Mouse (Mus musculus): ENCODE results near the gene Olfr1423. TPM values are rescaled to one million over a fixed set of nuclear protein-coding genes. Genes with fewer than 3 reads are reported as not detected.
"Not testable (repeated sequence)": the region's sequence is repeated elsewhere in the genome, so short reads cannot be mapped to it uniquely, and the experiment has no call there.

Olfr1423 gene
- polyA plus RNA-seq (2014; fragmentation: Nextera tagmentation; extraction: Ambion mirVana), result not detected in 2 replicates

GRCm38 (mm10) chr19:12041217-12041616 lies at the start of gene Olfr1423:
TSS of gene Olfr1423 (minus strand) at chr19:12041317.
- DNase-seq (no peak), ATAC-seq (ENCODE audit: low FRiP score, low TSS enrichment) (no peak)
- no peak within 1 kb of the TSS for H3K4me2 ChIP-seq (ENCODE audit: low read length)
- H3K27me3 ChIP-seq (ENCODE audit: control insufficient read depth, insufficient read depth, low read length), result no peaks in the 10 kb centered on the region
- no peaks in the 10 kb centered on the region for H3K9me3 ChIP-seq (ENCODE audit: control insufficient read depth, low read length)
- no peak within 1 kb of the TSS for H3K27ac ChIP-seq (replicated peaks; ENCODE audit: low read depth, low read length)
- no peaks in the 10 kb centered on the region for H3K4me1 ChIP-seq (ENCODE audit: control insufficient read depth, insufficient read depth, low read length)
- 57% methylated on average over 2 of the region's 2 CpGs for WGBS
- no peak within 1 kb of the TSS for H3K9ac ChIP-seq (replicated peaks; ENCODE audit: low read length)
- no peaks in the 10 kb centered on the region for H3K36me3 ChIP-seq (ENCODE audit: control insufficient read depth, insufficient read depth, low read length)
- no peak within 1 kb of the TSS for H3K4me3 ChIP-seq (replicated peaks; ENCODE audit: low read depth, low read length)

GRCm38 (mm10) chr19:12077631-12078030 lies 36.5 kb upstream of the Olfr1423 start, which contains the start of gene Olfr1425:
TSS of gene Olfr1425 (minus strand) at chr19:12077731.
- not testable (repeated sequence) for H3K27ac ChIP-seq (replicated peaks; ENCODE audit: low read depth, low read length); DNase-seq; H3K36me3 ChIP-seq (ENCODE audit: control insufficient read depth, insufficient read depth, low read length); H3K4me1 ChIP-seq (ENCODE audit: control insufficient read depth, insufficient read depth, low read length); ATAC-seq (ENCODE audit: low FRiP score, low TSS enrichment); H3K4me3 ChIP-seq (replicated peaks; ENCODE audit: low read depth, low read length); H3K9me3 ChIP-seq (ENCODE audit: control insufficient read depth, low read length); H3K9ac ChIP-seq (replicated peaks; ENCODE audit: low read length); H3K4me2 ChIP-seq (ENCODE audit: low read length); H3K27me3 ChIP-seq (ENCODE audit: control insufficient read depth, insufficient read depth, low read length)
- 79% methylated on average over 4 of the region's 4 CpGs for WGBS

- ATAC-seq (ENCODE audit: low FRiP score, low TSS enrichment); H3K4me1 ChIP-seq (ENCODE audit: control insufficient read depth, insufficient read depth, low read length); H3K9me3 ChIP-seq (ENCODE audit: control insufficient read depth, low read length); H3K27me3 ChIP-seq (ENCODE audit: control insufficient read depth, insufficient read depth, low read length); DNase-seq; H3K4me3 ChIP-seq (replicated peaks; ENCODE audit: low read depth, low read length); H3K27ac ChIP-seq (replicated peaks; ENCODE audit: low read depth, low read length); H3K4me2 ChIP-seq (ENCODE audit: low read length); H3K36me3 ChIP-seq (ENCODE audit: control insufficient read depth, insufficient read depth, low read length); H3K9ac ChIP-seq (replicated peaks; ENCODE audit: low read length): not testable (repeated sequence)
- WGBS, result 91% methylated on average over 1 of the region's 1 CpGs
These were observed 28.4 kb upstream of the Olfr1423 start for GRCm38 (mm10) chr19:12069546-12069945.

- H3K36me3 ChIP-seq (ENCODE audit: control insufficient read depth, insufficient read depth, low read length); H3K27me3 ChIP-seq (ENCODE audit: control insufficient read depth, insufficient read depth, low read length); H3K27ac ChIP-seq (replicated peaks; ENCODE audit: low read depth, low read length); DNase-seq; H3K4me3 ChIP-seq (replicated peaks; ENCODE audit: low read depth, low read length); H3K4me2 ChIP-seq (ENCODE audit: low read length); H3K9ac ChIP-seq (replicated peaks; ENCODE audit: low read length); H3K4me1 ChIP-seq (ENCODE audit: control insufficient read depth, insufficient read depth, low read length); ATAC-seq (ENCODE audit: low FRiP score, low TSS enrichment); H3K9me3 ChIP-seq (ENCODE audit: control insufficient read depth, low read length): not testable (repeated sequence)
- whole genome bisulfite sequencing, result 85% methylated on average over 1 of the region's 1 CpGs
These were observed 26.7 kb upstream of the Olfr1423 start for GRCm38 (mm10) chr19:12067806-12068205.

GRCm38 (mm10) chr19:12062582-12062981 lies 21.5 kb upstream of the Olfr1423 start, which contains the start of gene Olfr1424:
TSS of gene Olfr1424 (minus strand) at chr19:12062682.
- H3K27me3 ChIP-seq (ENCODE audit: control insufficient read depth, insufficient read depth, low read length); H3K4me2 ChIP-seq (ENCODE audit: low read length); H3K4me3 ChIP-seq (replicated peaks; ENCODE audit: low read depth, low read length); H3K27ac ChIP-seq (replicated peaks; ENCODE audit: low read depth, low read length); H3K36me3 ChIP-seq (ENCODE audit: control insufficient read depth, insufficient read depth, low read length); H3K9me3 ChIP-seq (ENCODE audit: control insufficient read depth, low read length); H3K4me1 ChIP-seq (ENCODE audit: control insufficient read depth, insufficient read depth, low read length); ATAC-seq (ENCODE audit: low FRiP score, low TSS enrichment); DNase-seq; H3K9ac ChIP-seq (replicated peaks; ENCODE audit: low read length): not testable (repeated sequence)
- WGBS, result 83% methylated on average over 1 of the region's 1 CpGs

- DNase-seq, result no peak
These were observed 2.0 kb upstream of the Olfr1423 start for GRCm38 (mm10) chr19:12043163-12043562.

GRCm38 (mm10) chr19:12037727-12038126 lies 3.4 kb downstream of the Olfr1423 start:
- no peak overlapping the region for H3K4me3 ChIP-seq (replicated peaks; ENCODE audit: low read depth, low read length)
- H3K9me3 ChIP-seq (ENCODE audit: control insufficient read depth, low read length), result no peaks in the 10 kb centered on the region
- H3K27ac ChIP-seq (replicated peaks; ENCODE audit: low read depth, low read length), result no peak overlapping the region
- H3K27me3 ChIP-seq (ENCODE audit: control insufficient read depth, insufficient read depth, low read length), result no peaks in the 10 kb centered on the region
- H3K36me3 ChIP-seq (ENCODE audit: control insufficient read depth, insufficient read depth, low read length), result no peaks in the 10 kb centered on the region
- H3K9ac ChIP-seq (replicated peaks; ENCODE audit: low read length), result no peak overlapping the region
- DNase-seq (no peak), ATAC-seq (ENCODE audit: low FRiP score, low TSS enrichment) (no peak)
- H3K4me1 ChIP-seq (ENCODE audit: control insufficient read depth, insufficient read depth, low read length), result no peaks in the 10 kb centered on the region
- H3K4me2 ChIP-seq (ENCODE audit: low read length), result no peak overlapping the region

More at GRCm38 (mm10) chr19:12043163-12043562, 2.0 kb upstream of the Olfr1423 start:
- ATAC-seq (ENCODE audit: low FRiP score, low TSS enrichment), result no peak
- WGBS, result 93% methylated on average over 5 of the region's 5 CpGs
- Histone ChIP-seq H3K4me1 (ENCODE audit: control insufficient read depth, insufficient read depth, low read length) (no peaks in the 10 kb centered on the region), H3K4me3 (replicated peaks; ENCODE audit: low read depth, low read length) (no peak overlapping the region), H3K9ac (replicated peaks; ENCODE audit: low read length) (no peak overlapping the region), H3K36me3 (ENCODE audit: control insufficient read depth, insufficient read depth, low read length) (no peaks in the 10 kb centered on the region), H3K9me3 (ENCODE audit: control insufficient read depth, low read length) (no peaks in the 10 kb centered on the region), H3K4me2 (ENCODE audit: low read length) (no peak overlapping the region), H3K27ac (replicated peaks; ENCODE audit: low read depth, low read length) (no peak overlapping the region), H3K27me3 (ENCODE audit: control insufficient read depth, insufficient read depth, low read length) (no peaks in the 10 kb centered on the region)

GRCm38 (mm10) chr19:12026606-12027005 lies 14.5 kb downstream of the Olfr1423 start:
- no peaks in the 10 kb centered on the region for H3K27me3 ChIP-seq (ENCODE audit: control insufficient read depth, insufficient read depth, low read length)
- no peak overlapping the region for H3K4me3 ChIP-seq (replicated peaks; ENCODE audit: low read depth, low read length)
- 92% methylated on average over 2 of the region's 2 CpGs for WGBS
- H3K4me2 ChIP-seq (ENCODE audit: low read length), result no peak overlapping the region
- H3K27ac ChIP-seq (replicated peaks; ENCODE audit: low read depth, low read length), result no peak overlapping the region
- ATAC-seq (ENCODE audit: low FRiP score, low TSS enrichment) (no peak), DNase-seq (no peak)
- H3K9me3 ChIP-seq (ENCODE audit: control insufficient read depth, low read length), result no peaks in the 10 kb centered on the region
- H3K9ac ChIP-seq (replicated peaks; ENCODE audit: low read length), result no peak overlapping the region
- H3K4me1 ChIP-seq (ENCODE audit: control insufficient read depth, insufficient read depth, low read length), result no peaks in the 10 kb centered on the region
- H3K36me3 ChIP-seq (ENCODE audit: control insufficient read depth, insufficient read depth, low read length), result no peaks in the 10 kb centered on the region

- no peaks in the 10 kb centered on the region for H3K36me3 ChIP-seq (ENCODE audit: control insufficient read depth, insufficient read depth, low read length)
- no peaks in the 10 kb centered on the region for H3K27me3 ChIP-seq (ENCODE audit: control insufficient read depth, insufficient read depth, low read length)
- WGBS, result 83% methylated on average over 3 of the region's 3 CpGs
- H3K4me3 ChIP-seq (replicated peaks; ENCODE audit: low read depth, low read length), result no peak overlapping the region
- no peaks in the 10 kb centered on the region for H3K9me3 ChIP-seq (ENCODE audit: control insufficient read depth, low read length)
- ATAC-seq (ENCODE audit: low FRiP score, low TSS enrichment) (no peak), DNase-seq (no peak)
- H3K27ac ChIP-seq (replicated peaks; ENCODE audit: low read depth, low read length), result no peak overlapping the region
- H3K4me1 ChIP-seq (ENCODE audit: control insufficient read depth, insufficient read depth, low read length), result no peaks in the 10 kb centered on the region
- H3K4me2 ChIP-seq (ENCODE audit: low read length), result no peak overlapping the region
- H3K9ac ChIP-seq (replicated peaks; ENCODE audit: low read length), result no peak overlapping the region
These were observed 15.8 kb downstream of the Olfr1423 start for GRCm38 (mm10) chr19:12025333-12025732.
